Mouse (Mus musculus) T-cell, adult 2 months (primary cell): ENCODE measurements around the gene Bahcc1.
A peak's percentile ranks its signal among the peaks of the same experiment; 100 is the strongest.

Experiments
- DNase-seq: peaks from one replicate; pipeline ENCODE4 v3.0.0; 2022; ENCODE audit warnings: low spot score

Gene Bahcc1

DNA sequence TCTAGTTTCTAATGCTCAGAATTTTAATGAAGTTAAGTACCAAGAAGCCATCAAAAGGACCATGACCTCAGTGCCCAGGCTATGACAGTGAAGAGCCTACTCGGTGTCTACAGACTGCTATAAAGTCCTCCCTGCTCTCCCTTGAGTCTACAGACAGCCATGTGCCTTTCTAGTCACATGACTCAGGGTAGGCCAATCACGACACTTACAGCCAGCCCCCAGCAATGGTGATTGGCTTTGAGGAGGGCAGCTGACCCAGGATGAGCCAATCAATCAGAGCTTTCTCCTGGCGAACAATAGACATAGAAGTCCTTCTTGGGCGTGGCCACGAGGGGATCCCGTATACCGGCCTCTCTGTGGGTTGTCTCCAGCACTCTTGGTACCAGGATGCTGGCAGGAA, 65.0 kb downstream of the Bahcc1 start:
- no peak for DNase-seq

- DNase-seq: no peak
Observed at GRCm38 (mm10) chr11:120298441-120299141, 65.8 kb downstream of the Bahcc1 start.

- no peak for DNase-seq
Observed at GRCm38 (mm10) chr11:120299484-120299883, 66.7 kb downstream of the Bahcc1 start.

DNA sequence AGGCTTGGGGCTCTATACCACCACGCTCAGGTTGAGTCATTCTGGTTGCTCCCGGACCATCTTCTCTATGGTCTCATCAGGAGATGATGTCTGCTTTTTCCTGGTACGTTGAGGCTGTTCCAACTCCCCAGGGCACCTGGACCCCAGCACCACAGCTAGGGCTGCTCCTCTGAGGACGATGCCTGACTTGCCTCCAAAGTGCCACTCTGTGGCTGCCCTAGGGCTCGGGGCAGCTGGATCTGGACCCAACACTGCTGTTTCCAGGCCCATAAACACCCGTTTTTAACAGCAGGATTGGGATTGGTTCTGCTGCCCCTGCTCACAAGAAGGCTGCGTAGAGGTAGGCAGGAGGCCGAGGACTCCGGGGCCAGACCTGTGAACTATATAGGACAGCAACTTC, 70.4 kb downstream of the Bahcc1 start:
- DNase-seq: no peak

DNA sequence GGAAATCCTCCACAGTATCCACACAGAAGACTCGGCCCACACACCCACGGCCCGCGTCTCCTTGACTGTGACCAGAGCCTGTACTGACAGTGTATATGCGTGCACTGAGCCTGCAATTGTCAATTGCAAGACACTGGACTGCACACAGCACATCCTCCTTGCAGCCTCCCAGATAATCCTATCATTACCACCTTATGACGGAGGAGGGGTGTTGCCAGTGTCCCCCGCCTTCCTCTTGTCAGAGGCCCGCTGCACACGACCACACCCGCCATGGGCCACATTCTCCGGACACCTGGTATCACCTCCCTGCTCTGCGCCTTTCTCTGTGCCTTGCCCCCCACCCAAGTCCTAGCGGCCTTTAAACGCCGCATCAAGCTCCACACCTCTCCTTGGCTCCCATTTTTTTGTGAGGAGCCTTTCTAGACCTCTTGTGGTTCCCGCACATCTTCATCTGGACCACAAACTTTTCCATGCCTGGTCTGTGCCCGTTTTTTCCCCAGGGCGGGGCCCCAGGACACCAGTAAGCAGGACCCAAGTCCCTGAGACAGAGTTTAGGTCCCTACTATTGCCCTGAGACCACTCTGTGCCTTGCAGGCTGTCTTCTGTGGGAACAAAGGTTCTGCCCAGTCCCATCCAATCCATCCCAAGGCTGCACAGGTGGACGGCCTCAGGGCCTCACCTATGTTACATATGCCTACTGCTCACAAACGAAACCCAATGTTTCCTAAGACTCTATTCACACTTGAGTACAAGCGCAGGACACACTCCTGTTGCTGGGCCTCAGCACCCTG, 71.0 kb downstream of the Bahcc1 start:
- no peak for DNase-seq

GRCm38 (mm10) chr11:120304350-120304694, 71.6 kb downstream of the Bahcc1 start:
- DNase-seq: no peak

GRCm38 (mm10) chr11:120304886-120305534, 72.3 kb downstream of the Bahcc1 start:
- DNase-seq: peak; percentile 84

DNA sequence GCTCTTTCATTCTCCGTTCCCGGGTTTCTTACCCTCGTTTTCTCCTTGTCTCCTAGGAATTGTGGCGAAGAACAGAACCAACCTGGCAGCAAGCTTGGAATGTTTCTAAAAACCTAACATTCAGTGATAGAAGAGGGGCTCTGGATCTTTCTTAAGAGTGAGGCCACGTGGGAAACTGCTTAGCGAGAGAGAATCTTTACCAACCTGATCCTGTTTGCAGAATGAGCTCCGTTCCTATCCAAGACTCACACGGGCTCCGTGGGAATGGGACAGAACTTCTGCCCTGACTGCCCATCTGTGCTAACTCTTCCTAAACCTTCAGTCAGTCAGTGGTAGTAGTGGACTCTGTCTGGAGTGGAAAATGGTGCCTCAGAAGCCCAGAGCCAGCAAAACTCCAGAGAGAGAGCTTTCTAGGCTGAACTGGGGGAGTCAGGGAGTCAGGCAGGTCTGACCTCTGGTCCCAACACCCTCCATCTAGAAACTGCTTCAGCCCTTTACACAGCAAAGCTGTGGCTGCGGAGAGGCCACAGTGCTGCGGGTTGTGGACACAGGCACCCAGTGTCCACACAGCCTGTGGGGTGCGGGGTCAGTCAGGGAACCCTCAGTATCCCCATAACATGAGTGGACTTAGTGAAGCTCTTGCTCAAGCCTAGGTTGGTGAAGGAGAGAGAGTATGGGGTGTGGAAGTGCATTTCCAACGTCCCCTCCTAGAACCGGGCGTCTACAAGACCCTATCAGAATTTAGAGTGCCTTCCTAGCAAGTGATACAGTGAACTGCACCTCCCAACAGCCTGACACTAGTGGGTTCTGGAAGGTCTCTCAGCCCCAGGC, 73.0 kb downstream of the Bahcc1 start:
- no peak for DNase-seq

DNA sequence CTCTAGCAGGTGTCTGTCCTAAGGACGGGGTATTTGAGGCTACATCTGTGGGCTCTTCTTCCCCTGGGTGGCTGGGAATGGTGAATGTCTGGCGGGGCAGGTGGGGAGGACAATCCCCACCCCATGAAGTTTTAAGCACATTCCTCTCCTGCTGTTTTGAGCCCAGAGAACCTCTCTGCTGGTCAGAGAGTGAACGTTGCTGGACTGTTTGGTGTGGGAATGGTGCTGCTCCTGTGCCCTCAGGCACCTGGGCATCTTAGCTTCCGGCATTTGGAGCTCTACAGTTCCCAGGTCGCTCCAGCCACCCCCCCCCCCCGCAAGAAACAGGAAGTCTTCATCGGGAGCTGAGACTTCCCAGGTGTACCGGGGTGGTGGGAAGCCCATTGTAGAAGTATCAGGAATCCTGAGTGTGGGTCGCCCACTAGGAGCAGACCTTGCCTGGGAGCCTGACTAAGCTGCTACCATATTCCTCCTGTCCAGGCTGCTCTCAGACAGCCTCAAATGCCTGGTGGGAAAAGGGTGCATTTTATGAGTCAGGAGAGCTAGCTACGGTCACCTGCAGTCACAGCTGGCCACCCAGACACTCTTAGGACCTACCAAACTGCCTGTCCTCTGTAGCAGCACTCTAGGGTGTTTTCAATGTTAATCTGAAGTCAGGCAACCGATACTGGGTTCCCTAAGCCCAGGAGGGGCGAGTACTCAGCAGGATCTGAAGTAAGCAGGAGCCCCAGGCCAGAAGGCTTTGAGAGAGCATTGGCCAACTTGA, 73.8 kb downstream of the Bahcc1 start:
- no peak for DNase-seq

GRCm38 (mm10) chr11:120307132-120307413, 74.3 kb downstream of the Bahcc1 start:
- no peak for DNase-seq

- peak; percentile 84 for DNase-seq
Observed at GRCm38 (mm10) chr11:120307566-120308430, 75.1 kb downstream of the Bahcc1 start.

GRCm38 (mm10) chr11:120308441-120309320, 75.9 kb downstream of the Bahcc1 start:
- DNase-seq: no peak

DNA sequence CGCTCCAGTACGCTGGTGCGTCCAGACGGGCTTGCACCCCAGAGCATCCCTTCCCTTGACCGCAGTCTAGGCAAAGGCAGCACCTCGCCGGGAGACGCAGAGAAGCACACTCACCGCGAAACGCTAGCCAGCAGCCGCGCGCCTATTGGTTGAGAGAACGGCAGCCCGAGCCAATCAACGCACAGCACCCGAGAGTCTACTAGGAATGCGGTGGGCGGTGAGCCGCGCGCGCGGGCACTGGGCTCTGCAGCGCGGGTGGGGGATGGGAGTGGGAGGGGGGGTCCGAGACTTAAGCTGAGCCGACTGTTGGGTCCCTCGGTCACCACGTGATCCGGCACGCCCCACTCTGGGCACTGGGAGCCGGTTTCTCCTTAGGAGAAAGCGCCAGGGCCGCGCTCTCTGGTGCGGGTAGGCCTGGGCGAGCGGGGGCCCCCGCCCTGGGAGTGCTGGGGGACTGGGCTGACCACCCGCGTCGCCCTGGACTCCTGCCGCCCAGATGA, 78.1 kb downstream of the Bahcc1 start:
- DNase-seq: peak; percentile 53

GRCm38 (mm10) chr11:120311561-120311960, 78.8 kb downstream of the Bahcc1 start:
- DNase-seq: no peak

DNA sequence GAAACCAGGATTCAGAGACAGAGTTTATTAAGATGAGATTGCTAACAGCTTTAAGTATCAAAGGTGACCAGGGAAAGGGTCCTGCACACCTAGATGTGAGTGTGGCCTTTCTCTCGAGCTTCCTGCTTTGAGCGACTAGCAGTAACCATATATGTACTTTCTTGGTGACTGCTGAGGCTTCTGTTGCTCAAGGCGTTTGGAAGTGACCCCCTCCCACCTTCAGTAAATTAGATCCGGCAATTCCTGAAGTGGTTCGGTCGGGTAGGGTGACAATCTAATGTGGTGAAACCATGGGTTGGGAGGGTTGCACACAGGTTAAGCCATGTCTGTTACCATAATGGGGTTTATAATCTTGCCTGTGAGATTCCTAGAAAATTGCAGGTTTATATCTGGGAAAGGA, 79.3 kb downstream of the Bahcc1 start:
- no peak for DNase-seq

DNA sequence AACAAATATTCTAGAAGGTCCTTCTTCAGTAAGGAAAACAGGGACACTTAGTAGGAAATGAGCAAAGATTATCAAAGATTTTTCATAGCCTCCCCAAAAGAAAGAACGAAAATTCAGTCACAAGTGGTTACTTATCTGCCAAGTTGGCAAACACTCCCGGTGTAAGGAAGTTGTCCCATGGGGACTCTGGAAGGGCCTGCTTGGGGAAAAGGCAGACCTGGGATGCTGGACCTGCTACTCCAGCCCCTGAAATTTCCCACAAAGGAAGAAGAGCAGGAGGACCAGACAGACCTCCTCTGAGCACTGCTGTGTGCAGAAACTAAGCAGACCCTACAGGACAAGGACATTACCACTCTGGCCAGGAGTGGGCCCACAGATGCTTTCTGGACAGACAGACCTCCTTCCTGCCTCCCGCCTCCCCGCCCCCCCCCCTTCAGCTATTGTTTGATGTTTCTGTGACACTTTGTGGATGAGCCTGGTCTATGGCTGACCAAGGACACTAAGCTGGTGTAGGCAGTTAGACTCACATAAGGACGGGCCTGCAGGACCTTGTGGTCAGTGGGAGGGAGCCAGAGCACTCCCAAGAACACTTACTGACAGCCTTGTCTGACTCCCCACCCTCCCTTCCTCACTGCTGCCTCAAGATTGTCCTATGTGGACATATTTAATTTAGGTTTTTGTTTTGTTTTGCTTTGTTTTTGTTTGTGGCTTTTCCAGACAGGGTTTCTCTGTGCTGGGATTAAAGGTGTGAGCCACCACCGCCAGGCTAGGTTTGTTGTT, 81.3 kb downstream of the Bahcc1 start:
- no peak for DNase-seq

GRCm38 (mm10) chr11:120314721-120315415, 82.1 kb downstream of the Bahcc1 start:
- no peak for DNase-seq

GRCm38 (mm10) chr11:120315416-120315761, 82.6 kb downstream of the Bahcc1 start:
- DNase-seq: no peak
